Mouse (Mus musculus): ENCODE measurements around the gene CN725425.

DNA sequence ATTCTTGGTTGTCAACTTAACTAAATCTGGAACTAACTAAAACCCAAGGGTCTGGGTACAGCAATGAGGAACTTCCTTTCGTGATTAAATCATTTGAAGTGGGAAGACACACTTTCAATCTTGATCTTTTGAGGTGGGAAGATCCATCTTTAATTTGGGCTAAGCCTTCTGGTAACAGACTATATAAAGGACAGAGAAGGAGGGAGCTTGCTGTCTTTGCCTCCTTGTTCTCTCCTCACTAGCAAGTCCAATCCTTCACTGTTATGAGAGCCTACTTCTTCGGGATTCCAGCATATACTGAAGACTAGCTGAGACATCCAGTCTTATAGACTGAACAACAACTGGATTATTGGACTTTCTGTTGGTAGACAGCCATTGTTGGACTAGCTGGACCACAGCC lies 35.8 kb upstream of the CN725425 start:
- TF ChIP-seq POLR2A (IDR thresholded peaks at IDR 0.05; ENCODE audit: extremely low read depth, insufficient read depth, low read length) = no peak
- no peak for TF ChIP-seq CTCF (IDR thresholded peaks at IDR 0.05; ENCODE audit: low read depth, low read length)
